Mouse (Mus musculus) hindbrain, embryonic 10.5 days (tissue): ENCODE measurements at regions not wholly inside any gene's neighbourhood (a gene's known extent, or its start where the extent isn't known, plus 50 kb on each side); places are given as distances from the start of the nearest gene placed in this dataset.

ENCODE experiments used
- DNase-seq: peaks from one replicate; pipeline ENCODE4 v3.0.0-alpha.2; 2017; ENCODE audit warnings: low spot score
- H3K27ac ChIP-seq: fragments of 300-500 bp; sonication (generic); 2 replicates; pipeline ENCODE4 v1.5.1; 2016; ENCODE audit warnings: mild to moderate bottlenecking, moderate library complexity
- H3K27me3 ChIP-seq: fragments of 300-500 bp; sonication (generic); 2 replicates; pipeline ENCODE4 v1.6.1; 2016; ENCODE audit warnings: mild to moderate bottlenecking; ENCODE audit not compliant: poor library complexity, insufficient read depth, severe bottlenecking
- H3K36me3 ChIP-seq: fragments of 300-500 bp; sonication (generic); 2 replicates; pipeline ENCODE4 v1.6.1; 2016; ENCODE audit warnings: mild to moderate bottlenecking, moderate library complexity
- H3K4me1 ChIP-seq: fragments of 300-500 bp; sonication (generic); replicated peaks from 2 replicates; pipeline ENCODE4 v1.6.1; 2016; ENCODE audit warnings: mild to moderate bottlenecking
- H3K4me3 ChIP-seq: fragments of 300-500 bp; sonication (generic); 2 replicates; pipeline ENCODE4 v1.5.1; 2016; ENCODE audit warnings: mild to moderate bottlenecking, moderate library complexity
- H3K9me3 ChIP-seq: fragments of 300-500 bp; sonication (generic); 2 replicates; pipeline ENCODE4 v1.6.1; 2016; ENCODE audit warnings: mild to moderate bottlenecking, moderate library complexity
- WGBS: fragments of 180-500 bp; shearing (Covaris S2); methylation state at CpG from one replicate; pipeline ENCODE4 v1.1.7; 2016; 5-methylcytosine and 5-hydroxymethylcytosine counted together

GRCm38 (mm10) chr11:52522384-52522783 lies 126.2 kb downstream of the 9530068E07Rik start:
- Histone ChIP-seq H3K9me3 (peaks cover under 1% of the 10 kb centered on the region; the same call in 1 of the 2 replicates), H3K36me3 (no peaks in the 10 kb centered on the region), H3K4me3 (no peak overlapping the region), H3K27me3 (no peaks in the 10 kb centered on the region), H3K27ac (no peak overlapping the region), H3K4me1 (0 out of 2 replicates have a peak, but pooled peaks cover 4% of the 10 kb centered on the region)
- DNase-seq: no peak
- WGBS: 74% methylated on average over 3 of the region's 3 CpGs

- DNase-seq: no peak
- WGBS: 84% methylated on average over 4 of the region's 4 CpGs
- no peaks in the 10 kb centered on the region for H3K36me3 ChIP-seq
Observed at GRCm38 (mm10) chr11:52523191-52523590, 127.0 kb downstream of the 9530068E07Rik start.

GRCm38 (mm10) chr11:52523671-52524070 lies 127.4 kb downstream of the 9530068E07Rik start:
- Histone ChIP-seq H3K4me3 (no peak overlapping the region), H3K27me3 (no peaks in the 10 kb centered on the region), H3K27ac (no peak overlapping the region), H3K9me3 (no peaks in the 10 kb centered on the region), H3K36me3 (no peaks in the 10 kb centered on the region), H3K4me1 (0 out of 2 replicates have a peak, but pooled peaks cover 4% of the 10 kb centered on the region)
- WGBS: 71% methylated on average over 2 of the region's 2 CpGs
- DNase-seq: no peak

More at GRCm38 (mm10) chr11:52523191-52523590, 127.0 kb downstream of the 9530068E07Rik start:
- H3K9me3 ChIP-seq: no peaks in the 10 kb centered on the region
- no peak overlapping the region for H3K27ac ChIP-seq
- H3K4me1 ChIP-seq: 0 out of 2 replicates have a peak, but pooled peaks cover 4% of the 10 kb centered on the region
- H3K4me3 ChIP-seq: no peak overlapping the region
- no peaks in the 10 kb centered on the region for H3K27me3 ChIP-seq

- DNase-seq: no peak
- no peaks in the 10 kb centered on the region for H3K9me3 ChIP-seq
- no peaks in the 10 kb centered on the region for H3K36me3 ChIP-seq
- no peak overlapping the region for H3K27ac ChIP-seq
- H3K4me3 ChIP-seq: no peak overlapping the region
- 0 out of 2 replicates have a peak, but pooled peaks cover 4% of the 10 kb centered on the region for H3K4me1 ChIP-seq
- 68% methylated on average over 6 of the region's 6 CpGs for WGBS
- no peaks in the 10 kb centered on the region for H3K27me3 ChIP-seq
Observed at GRCm38 (mm10) chr11:52525446-52525845, 129.2 kb downstream of the 9530068E07Rik start.

GRCm38 (mm10) chr11:52526306-52526705 lies 130.1 kb downstream of the 9530068E07Rik start:
- Histone ChIP-seq H3K36me3 (no peaks in the 10 kb centered on the region), H3K4me1 (0 out of 2 replicates have a peak, but pooled peaks cover 4% of the 10 kb centered on the region), H3K27me3 (no peaks in the 10 kb centered on the region), H3K9me3 (no peaks in the 10 kb centered on the region), H3K4me3 (no peak overlapping the region), H3K27ac (no peak overlapping the region)
- 84% methylated on average over 6 of the region's 6 CpGs for WGBS
- DNase-seq: no peak

GRCm38 (mm10) chr11:52533379-52533778 lies 137.2 kb downstream of the 9530068E07Rik start:
- WGBS: 79% methylated on average over 5 of the region's 5 CpGs

GRCm38 (mm10) chr11:52534586-52534985 lies 138.4 kb downstream of the 9530068E07Rik start:
- 65% methylated on average over 13 of the region's 13 CpGs for WGBS
- Histone ChIP-seq H3K4me3 (no peak overlapping the region), H3K27me3 (no peaks in the 10 kb centered on the region), H3K9me3 (no peaks in the 10 kb centered on the region), H3K27ac (no peak overlapping the region), H3K36me3 (no peaks in the 10 kb centered on the region), H3K4me1 (peaks cover 4% of the 10 kb centered on the region; the same call in 1 of the 2 replicates)
- DNase-seq: no peak

More at GRCm38 (mm10) chr11:52533379-52533778, 137.2 kb downstream of the 9530068E07Rik start:
- no peak for DNase-seq
- Histone ChIP-seq H3K27ac (no peak overlapping the region), H3K36me3 (no peaks in the 10 kb centered on the region), H3K4me1 (peaks cover 4% of the 10 kb centered on the region; the same call in 1 of the 2 replicates), H3K9me3 (no peaks in the 10 kb centered on the region), H3K27me3 (no peaks in the 10 kb centered on the region), H3K4me3 (no peak overlapping the region)

- peaks cover 7% of the 10 kb centered on the region for H3K4me1 ChIP-seq
- no peaks in the 10 kb centered on the region for H3K9me3 ChIP-seq
- no peak for DNase-seq
- no peaks in the 10 kb centered on the region for H3K27me3 ChIP-seq
- H3K36me3 ChIP-seq: no peaks in the 10 kb centered on the region
- no peak overlapping the region for H3K4me3 ChIP-seq
- no peak overlapping the region for H3K27ac ChIP-seq
- WGBS: 67% methylated on average over 2 of the region's 2 CpGs
Observed at GRCm38 (mm10) chr11:52536211-52536610, 140.0 kb downstream of the 9530068E07Rik start.

GRCm38 (mm10) chr11:52536841-52537240 lies 140.6 kb downstream of the 9530068E07Rik start:
- Histone ChIP-seq H3K27me3 (no peaks in the 10 kb centered on the region), H3K36me3 (no peaks in the 10 kb centered on the region), H3K4me3 (no peak overlapping the region), H3K9me3 (no peaks in the 10 kb centered on the region), H3K27ac (no peak overlapping the region), H3K4me1 (peaks cover 7% of the 10 kb centered on the region)
- 71% methylated on average over 11 of the region's 11 CpGs for WGBS
- DNase-seq: no peak

GRCm38 (mm10) chr11:52537819-52538435 lies 141.7 kb downstream of the 9530068E07Rik start:
- Histone ChIP-seq H3K27me3 (no peaks in the 10 kb centered on the region), H3K4me1 (peaks cover 7% of the 10 kb centered on the region), H3K36me3 (no peaks in the 10 kb centered on the region), H3K9me3 (no peaks in the 10 kb centered on the region), H3K27ac (no peak overlapping the region), H3K4me3 (no peak overlapping the region)
- DNase-seq: no peak
- 81% methylated on average over 4 of the region's 4 CpGs for WGBS

GRCm38 (mm10) chr11:52541210-52541609 lies 145.0 kb downstream of the 9530068E07Rik start:
- no peaks in the 10 kb centered on the region for H3K27me3 ChIP-seq
- no peak overlapping the region for H3K27ac ChIP-seq
- 77% methylated on average over 5 of the region's 5 CpGs for WGBS
- DNase-seq: no peak
- no peaks in the 10 kb centered on the region for H3K36me3 ChIP-seq
- H3K4me1 ChIP-seq: peaks cover 2% of the 10 kb centered on the region; the same call in 1 of the 2 replicates
- no peaks in the 10 kb centered on the region for H3K9me3 ChIP-seq
- no peak overlapping the region for H3K4me3 ChIP-seq

- H3K4me3 ChIP-seq: no peak overlapping the region
- H3K36me3 ChIP-seq: no peaks in the 10 kb centered on the region
- WGBS: 79% methylated on average over 5 of the region's 5 CpGs
- no peak for DNase-seq
- no peaks in the 10 kb centered on the region for H3K27me3 ChIP-seq
- H3K9me3 ChIP-seq: no peaks in the 10 kb centered on the region
- H3K4me1 ChIP-seq: 0 out of 2 replicates have a peak, but pooled peaks cover 5% of the 10 kb centered on the region
- no peak overlapping the region for H3K27ac ChIP-seq
Observed at GRCm38 (mm10) chr11:52551451-52551850, 155.2 kb downstream of the 9530068E07Rik start.

GRCm38 (mm10) chr11:52552860-52553259 lies 156.6 kb downstream of the 9530068E07Rik start:
- 81% methylated on average over 4 of the region's 4 CpGs for WGBS
- Histone ChIP-seq H3K27ac (no peak overlapping the region), H3K9me3 (no peaks in the 10 kb centered on the region), H3K4me3 (no peak overlapping the region), H3K27me3 (no peaks in the 10 kb centered on the region), H3K36me3 (no peaks in the 10 kb centered on the region), H3K4me1 (no peaks in the 10 kb centered on the region)
- no peak for DNase-seq
